Mouse (Mus musculus): ENCODE measurements around the gene Stk11ip. TPM values are rescaled to one million over a fixed set of nuclear protein-coding genes. Genes with fewer than 3 reads are reported as not detected.
A peak's percentile ranks its signal among the peaks of the same experiment; 100 is the strongest.

The Stk11ip gene
- polyA plus RNA-seq, 1 experiment: 19.7 TPM

DNA sequence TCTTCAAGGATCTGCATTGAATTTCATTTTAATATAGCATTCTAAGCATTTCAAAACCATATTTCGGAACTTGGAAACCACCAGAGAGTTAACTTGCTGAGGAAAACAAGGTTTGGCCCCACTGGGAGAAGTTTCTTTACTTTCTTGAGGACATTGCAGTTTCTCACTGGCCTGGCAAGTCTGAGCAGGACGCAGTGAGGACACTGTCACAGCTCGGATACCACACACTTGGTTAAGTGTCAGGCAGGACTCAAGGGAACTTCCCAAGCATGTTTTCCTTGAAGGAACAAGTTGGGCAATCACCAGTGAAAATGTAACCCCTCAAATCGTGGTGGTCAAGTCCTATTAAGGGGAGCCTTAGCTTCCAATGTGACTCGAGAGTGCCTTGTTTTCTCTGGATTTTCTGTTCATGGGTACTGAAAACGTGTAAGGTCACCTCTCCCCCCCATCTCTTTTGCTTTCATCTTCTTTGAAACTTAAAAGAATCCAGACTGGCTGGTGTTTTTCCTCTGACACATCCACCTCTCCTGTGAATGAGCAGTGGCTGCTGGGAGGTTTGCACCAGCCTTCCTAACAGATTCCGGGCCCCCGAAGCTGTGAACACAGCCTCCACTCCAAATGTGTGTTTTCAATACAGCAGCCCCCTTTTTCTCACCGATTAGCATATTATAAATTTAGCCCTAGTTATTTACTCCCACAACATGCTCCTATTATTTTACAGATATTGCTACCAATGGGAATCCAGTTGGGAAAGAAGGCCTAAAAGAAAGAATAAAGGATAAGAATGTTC, 16.9 kb upstream of the Stk11ip start:
- DNase-seq (ENCODE audit: low spot score): no peak

DNA sequence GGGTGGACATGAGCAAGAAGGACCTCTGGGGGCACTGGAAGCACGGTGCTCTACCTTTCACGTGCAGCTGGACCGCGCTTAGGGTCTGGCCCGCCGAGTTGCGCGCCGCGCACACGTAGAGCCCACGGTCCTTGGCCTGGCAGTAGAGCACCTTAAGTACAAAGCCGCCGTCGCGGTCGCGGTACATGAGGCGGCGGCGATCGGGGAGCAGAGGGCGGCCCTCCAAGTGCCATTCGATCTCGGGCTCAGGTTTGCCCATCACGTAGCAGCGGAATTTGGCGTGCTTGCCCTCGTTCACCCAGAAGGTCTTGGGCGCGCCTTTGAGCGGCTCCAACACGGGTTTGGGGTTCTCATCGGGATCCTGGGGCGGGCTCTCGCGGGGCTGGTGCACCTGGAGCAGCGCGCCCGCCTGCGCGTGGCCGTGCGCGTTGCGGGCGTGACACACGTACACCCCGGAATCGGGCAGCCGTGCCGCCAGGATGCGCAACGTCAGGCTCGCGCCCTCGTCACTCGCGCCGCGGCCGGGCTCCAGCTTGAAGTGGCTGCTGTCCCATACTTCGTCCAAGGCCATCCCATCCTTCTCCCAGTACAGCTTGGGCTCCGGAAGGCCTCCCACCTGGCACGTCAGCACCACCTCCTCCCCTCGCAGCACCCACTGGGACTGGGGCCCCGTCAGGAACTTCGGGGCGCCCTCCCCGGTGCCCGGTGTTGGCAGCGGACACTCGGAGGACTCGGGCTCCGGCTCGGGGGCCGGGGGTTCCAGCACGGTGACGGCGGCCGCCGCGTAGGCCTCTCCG, 16.0 kb upstream of the Stk11ip start:
- DNase-seq (ENCODE audit: low spot score): peak; percentile 53

- no peak for DNase-seq (ENCODE audit: low spot score)
These were observed 15.1 kb upstream of the Stk11ip start, which contains the start of gene Obsl1 for GRCm38 (mm10) chr1:75505956-75506831. TSS of gene Obsl1 (minus strand) at chr1:75506452.

GRCm38 (mm10) chr1:75507006-75507405, 14.3 kb upstream of the Stk11ip start, which contains the start of gene Inha:
TSS of gene Inha (plus strand) at chr1:75507077.
- DNase-seq (ENCODE audit: low spot score): no peak

DNA sequence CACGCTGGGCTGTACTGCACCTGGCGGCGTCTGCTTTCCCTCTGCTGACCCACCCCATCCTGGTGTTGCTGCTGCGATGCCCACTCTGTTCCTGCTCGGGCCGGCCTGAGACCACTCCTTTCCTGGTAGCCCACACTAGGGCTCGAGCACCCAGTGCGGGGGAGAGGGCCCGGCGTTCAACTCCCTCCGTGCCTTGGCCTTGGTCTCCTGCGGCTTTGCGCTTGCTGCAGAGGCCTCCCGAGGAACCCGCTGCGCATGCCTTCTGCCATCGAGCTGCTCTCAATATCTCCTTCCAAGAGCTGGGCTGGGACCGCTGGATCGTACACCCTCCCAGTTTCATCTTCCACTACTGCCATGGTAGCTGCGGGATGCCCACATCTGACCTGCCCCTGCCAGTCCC, 11.7 kb upstream of the Stk11ip start:
- DNase-seq (ENCODE audit: low spot score): no peak

- DNase-seq (ENCODE audit: low spot score): no peak
These were observed 11.2 kb upstream of the Stk11ip start for GRCm38 (mm10) chr1:75510154-75510553.

GRCm38 (mm10) chr1:75511437-75512210, 9.7 kb upstream of the Stk11ip start:
- DNase-seq (ENCODE audit: low spot score): no peak

GRCm38 (mm10) chr1:75512550-75512949, 8.8 kb upstream of the Stk11ip start:
- no peak for DNase-seq (ENCODE audit: low spot score)

DNA sequence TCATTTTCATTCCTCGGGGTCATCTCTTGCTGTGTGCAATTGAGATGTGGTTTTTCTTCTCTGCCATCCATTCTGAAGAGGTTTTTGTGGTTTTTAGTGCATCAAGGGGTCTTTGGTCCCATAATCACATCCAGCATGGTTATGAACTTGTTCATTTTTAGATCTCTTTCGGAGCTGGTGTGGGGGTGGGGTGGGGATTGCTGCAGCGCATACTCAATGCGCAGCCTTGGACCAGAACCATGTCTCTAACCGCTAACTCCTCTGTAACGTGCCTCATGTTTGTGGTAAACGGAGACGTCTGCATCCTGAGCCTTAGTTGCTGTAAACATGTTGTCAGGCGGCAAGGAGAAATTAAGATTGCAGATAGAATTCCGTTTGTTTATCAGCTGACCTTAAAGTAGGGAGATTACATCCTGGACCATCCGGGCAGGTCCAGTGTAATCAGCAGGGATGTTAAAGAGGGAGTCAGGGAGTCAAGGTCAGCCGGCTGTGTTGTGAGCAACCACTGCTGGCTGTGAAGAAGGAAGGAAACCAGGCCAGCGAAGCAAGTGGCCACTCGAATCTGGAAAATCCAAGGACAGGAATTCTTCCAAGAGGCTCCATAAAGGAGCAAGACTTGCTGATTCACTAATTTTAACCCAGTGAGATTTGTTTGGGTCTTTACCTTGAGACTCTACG, 4.5 kb upstream of the Stk11ip start:
- DNase-seq (ENCODE audit: low spot score): no peak

- no peak for DNase-seq (ENCODE audit: low spot score)
These were observed 3.3 kb upstream of the Stk11ip start for GRCm38 (mm10) chr1:75517984-75518383.

DNA sequence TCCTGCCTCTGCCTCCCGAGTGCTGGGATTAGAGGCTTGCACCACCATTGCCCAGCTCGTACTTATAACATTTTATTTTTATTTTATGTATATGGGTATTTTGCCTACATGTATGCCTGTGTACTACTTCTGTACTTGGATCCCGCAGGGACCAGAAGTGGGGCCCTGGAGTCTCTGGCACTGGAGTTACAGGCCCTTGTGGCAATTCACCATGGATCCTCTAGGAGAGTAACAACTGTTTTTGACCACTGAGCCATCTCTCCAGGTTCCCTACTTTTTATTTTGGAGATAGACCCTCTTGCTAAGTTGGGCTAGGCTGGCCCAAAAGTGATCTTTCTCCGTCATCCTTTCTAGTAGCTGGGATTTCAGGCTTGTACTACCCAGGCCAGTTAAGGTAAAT, 2.9 kb upstream of the Stk11ip start:
- no peak for DNase-seq (ENCODE audit: low spot score)

DNA sequence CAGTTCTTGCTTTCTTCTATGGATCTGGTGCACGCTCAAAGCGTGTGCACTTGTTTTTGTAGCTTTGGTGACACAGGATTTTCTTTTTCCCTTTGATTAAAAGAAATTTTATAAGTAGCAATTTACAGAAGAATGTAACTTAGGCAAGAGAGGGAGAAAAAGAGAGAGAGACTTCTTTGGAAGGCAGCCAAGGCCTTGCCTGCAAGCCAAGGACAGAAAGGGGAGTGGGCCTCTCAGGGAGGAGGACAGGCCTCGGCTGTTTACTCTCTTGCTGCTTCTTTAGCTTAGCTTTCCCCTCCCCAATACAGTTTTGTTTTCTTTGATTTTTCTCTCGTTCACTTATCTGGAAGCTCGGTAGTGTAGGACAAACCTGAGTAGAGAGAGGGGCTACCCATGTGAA, 1.8 kb upstream of the Stk11ip start:
- DNase-seq (ENCODE audit: low spot score): no peak

DNA sequence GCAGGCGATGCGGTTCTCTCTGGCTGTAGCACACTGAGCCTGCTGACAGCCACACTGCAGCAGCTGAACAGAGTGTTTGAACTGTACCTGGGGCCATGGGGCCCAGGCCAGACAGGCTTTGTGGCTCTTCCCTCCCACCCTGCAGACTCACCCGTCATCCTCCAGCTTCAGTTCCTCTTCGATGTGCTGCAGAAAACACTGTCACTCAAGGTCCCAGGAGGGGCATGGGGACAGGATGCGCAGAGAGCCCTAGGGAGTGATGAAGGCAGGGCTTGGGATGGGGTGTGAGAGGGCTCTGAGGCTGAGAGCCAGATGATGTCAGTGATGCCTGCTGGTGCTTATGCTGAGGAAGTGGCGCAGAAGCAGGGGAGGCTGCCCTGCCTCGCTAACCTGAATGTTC, 3.4 kb downstream of the Stk11ip start:
- no peak for DNase-seq (ENCODE audit: low spot score)

DNA sequence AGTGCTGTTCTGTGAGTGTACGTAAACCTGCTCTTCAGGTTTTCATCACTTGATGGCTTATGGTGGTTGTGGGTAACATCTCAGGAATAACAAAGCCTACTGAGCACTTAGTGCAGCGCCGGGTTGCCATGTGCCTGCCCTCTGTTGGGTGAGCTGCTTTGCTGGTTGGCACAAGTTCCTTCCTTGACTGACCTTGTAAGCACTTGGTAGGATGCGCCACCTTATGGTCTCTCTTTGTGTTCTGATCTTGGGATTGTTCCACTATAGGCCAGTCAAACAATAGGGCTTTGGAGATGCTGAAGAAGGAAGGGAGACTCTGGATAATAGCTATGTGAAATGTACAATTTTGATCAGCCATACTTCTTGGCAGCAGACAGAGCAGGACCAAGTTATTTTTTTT, 9.2 kb downstream of the Stk11ip start:
- DNase-seq (ENCODE audit: low spot score): no peak

- no peak for DNase-seq (ENCODE audit: low spot score)
These were observed 11.2 kb downstream of the Stk11ip start for GRCm38 (mm10) chr1:75532280-75533172.

DNA sequence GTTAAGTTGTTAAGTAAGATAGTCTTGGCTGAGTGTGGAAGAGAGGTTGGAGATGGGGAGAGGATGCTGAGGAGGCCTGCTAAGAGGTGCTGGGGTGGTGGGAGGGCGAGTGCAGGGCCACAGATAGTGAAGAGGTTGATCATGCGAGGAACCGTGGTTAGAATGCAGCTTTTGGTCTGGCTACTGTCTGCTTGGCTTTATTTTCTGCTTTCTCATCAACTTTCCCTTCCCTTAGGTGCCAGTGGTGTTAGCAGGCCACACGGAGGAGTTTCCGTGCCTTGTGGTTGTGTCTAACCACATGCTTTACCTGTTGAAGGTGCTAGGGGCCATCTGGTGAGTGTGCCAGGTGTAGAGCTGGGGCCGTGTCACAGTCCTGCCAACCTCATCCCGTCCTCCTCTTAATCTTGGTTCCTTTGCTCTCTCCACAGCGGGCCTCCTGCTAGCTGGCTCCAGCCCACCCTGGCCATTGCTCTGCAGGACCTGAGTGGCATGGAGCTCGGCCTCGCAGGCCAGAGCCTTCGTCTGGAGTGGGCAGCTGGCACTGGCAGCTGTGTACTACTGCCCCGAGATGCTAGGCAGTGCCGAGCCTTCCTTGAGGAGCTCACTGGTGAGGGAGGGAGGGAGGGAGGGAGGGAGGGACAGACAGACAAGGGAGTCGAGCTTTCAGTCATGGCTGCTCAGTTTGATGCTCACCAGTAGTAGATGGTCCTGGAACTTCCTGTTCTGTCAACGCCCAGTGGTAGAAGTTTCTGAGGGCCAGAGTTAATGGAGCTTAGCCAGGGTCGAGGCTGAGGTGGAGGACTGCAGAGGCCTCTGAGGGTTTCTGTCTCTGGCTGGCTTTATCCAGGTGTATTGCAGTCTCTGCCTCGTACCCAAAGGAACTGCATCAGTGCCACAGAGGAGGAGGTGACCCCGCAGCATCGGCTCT, 12.3 kb downstream of the Stk11ip start:
- no peak for DNase-seq (ENCODE audit: low spot score)

- no peak for DNase-seq (ENCODE audit: low spot score)
These were observed 16.3 kb downstream of the Stk11ip start for GRCm38 (mm10) chr1:75537587-75537986.

GRCm38 (mm10) chr1:75538597-75539190, 17.4 kb downstream of the Stk11ip start:
- DNase-seq (ENCODE audit: low spot score): no peak
